Mouse (Mus musculus) urinary bladder, postnatal 0 days (tissue): ENCODE results near the gene Zfp592. TPM values are rescaled to one million over a fixed set of nuclear protein-coding genes. Genes with fewer than 3 reads are reported as not detected.

ENCODE experiments used
- polyA plus RNA-seq: library from polyadenylated mRNA; unstranded; fragments of >200 nt; fragmentation: Nextera tagmentation; extraction: Ambion mirVana; gene quantifications from 2 replicates; pipeline ENCODE4 v1.2.1, GENCODE M21; 2015

Zfp592 gene
- polyA plus RNA-seq = 4.1 and 8.3 TPM in 2 replicates

GRCm38 (mm10) chr7:80992980-80993833 lies at the start of gene Zfp592:
TSS of gene Zfp592 (plus strand) at chr7:80993681.

DNA sequence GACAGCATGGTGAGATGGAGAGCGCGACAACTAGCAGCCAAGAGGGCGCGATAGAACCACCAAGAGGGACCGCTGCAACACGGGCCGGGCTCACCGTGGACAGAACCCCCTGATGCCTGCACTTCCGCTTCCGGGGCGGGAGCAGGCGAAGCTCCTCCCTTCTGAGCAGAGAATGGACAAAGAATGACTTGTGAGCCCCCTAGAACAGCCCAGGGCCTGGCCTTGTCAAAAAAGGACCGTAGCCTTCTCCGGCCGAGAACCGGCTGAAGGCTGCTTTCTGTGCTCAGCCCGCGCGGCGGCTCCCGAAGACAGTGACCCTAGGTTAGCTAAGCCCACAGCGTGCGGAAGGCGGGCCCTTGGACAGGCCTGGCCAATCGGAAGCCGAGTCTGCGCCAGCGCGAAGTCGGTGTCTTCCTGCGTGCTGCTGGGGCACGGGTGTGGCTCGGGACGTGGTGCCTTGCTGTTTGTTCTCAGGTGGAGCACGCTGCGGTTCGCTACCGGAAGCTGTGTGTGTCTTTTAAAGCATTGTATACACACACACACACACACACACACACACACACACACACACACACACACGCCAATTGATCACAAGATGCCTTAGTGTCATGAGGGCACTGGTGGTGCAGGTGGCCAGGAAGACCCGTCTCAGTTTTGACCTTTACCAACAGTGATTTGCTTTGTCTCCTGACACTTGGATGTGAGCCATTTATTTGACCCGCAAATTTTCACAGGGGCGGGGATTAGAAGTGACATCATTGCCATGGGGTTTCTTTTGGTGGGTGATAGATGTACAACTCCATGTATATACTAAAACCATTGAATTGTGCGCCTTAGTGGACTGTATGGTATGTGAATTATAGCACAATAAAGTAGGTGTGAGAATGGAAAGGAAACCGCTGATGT lies 45.8 kb upstream of the Zfp592 start, which contains the start of gene Sec11a:
Sec11a (minus strand) TSS at position 336 of the 906 bp plus-strand sequence.

DNA sequence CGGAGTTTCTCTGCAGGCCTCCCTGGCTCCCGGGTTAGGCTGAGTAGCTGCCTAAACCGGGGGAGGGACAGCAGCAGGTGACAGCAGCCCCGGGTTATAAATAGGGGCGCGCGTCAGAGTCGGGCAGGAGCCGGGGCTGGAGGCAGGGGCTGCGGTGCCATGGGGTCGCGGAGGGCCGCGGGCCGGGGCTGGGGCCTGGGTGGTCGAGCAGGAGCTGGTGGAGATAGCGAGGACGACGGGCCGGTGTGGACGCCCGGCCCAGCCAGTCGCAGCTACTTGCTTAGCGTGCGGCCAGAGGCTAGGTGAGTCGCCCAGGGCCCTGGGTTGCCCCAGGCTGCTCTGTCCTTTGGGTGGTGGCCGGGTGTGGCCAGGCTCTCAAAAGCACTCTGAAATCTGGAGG lies 64.0 kb downstream of the Zfp592 start, which contains the start of gene Alpk3:
Alpk3 (plus strand) TSS at position 130 of the 400 bp plus-strand sequence.

Other genes starting within 250 kb of the Zfp592 start
- 66.1 and 68.1 TPM in 2 replicates for gene Iqgap1, start 167.7 kb upstream of the Zfp592 start, polyA plus RNA-seq
- gene Zscan2, start 132.8 kb upstream of the Zfp592 start, polyA plus RNA-seq = 0.69 and 0.71 TPM in 2 replicates
- gene Wdr73, start 92.4 kb upstream of the Zfp592 start, polyA plus RNA-seq = 14.1 and 15.0 TPM in 2 replicates
- 1.6 and 2.7 TPM in 2 replicates for gene Nmb, start 88.6 kb upstream of the Zfp592 start, polyA plus RNA-seq
- gene Sec11a, start 45.9 kb upstream of the Zfp592 start, polyA plus RNA-seq = 161 and 169 TPM in 2 replicates
- 0.02 and 0.13 TPM in 2 replicates for gene Alpk3, start 63.9 kb downstream of the Zfp592 start, polyA plus RNA-seq
- not detected in 2 replicates for gene Slc28a1, start 121.1 kb downstream of the Zfp592 start, polyA plus RNA-seq
- gene Pde8a, start 219.9 kb downstream of the Zfp592 start, polyA plus RNA-seq = 3.7 and 3.8 TPM in 2 replicates